Mouse (Mus musculus) heart, postnatal 0 days (tissue): ENCODE data around the gene Ston2.

ENCODE experiments used
- CTCF ChIP-seq: IDR thresholded peaks from 2 replicates; pipeline ENCODE4 v1.5.1; 2016; ENCODE audit warnings: antibody characterized with exemption, control low read depth, low read depth
- EP300 ChIP-seq: IDR thresholded peaks from 2 replicates; pipeline ENCODE4 v1.6.1; 2016; ENCODE audit warnings: antibody characterized with exemption, low read depth

- no peak for TF ChIP-seq CTCF
- no peak for TF ChIP-seq EP300
These were observed 10.7 kb upstream of the Ston2 start for GRCm38 (mm10) chr12:91798720-91799378.
